Mouse (Mus musculus) heart, embryonic 11.5 days (tissue): ENCODE data around the gene 1700022I11Rik. TPM values are rescaled to one million over a fixed set of nuclear protein-coding genes. Genes with fewer than 3 reads are reported as not detected.

Source experiments
- ATAC-seq: fragments of 200-750 bp; cut with Nextera tagmentation; replicated peaks from 2 replicates; pipeline ENCODE4 v1.8.0; 2017; ENCODE audit warnings: moderate library complexity; ENCODE audit not compliant: insufficient number of reproducible peaks, low FRiP score, low TSS enrichment
- H3K27ac ChIP-seq: fragments of 300-500 bp; sonication (generic); 2 replicates; pipeline ENCODE4 v1.5.1; 2014; ENCODE audit warnings: mild to moderate bottlenecking, low read depth, low read length
- H3K27me3 ChIP-seq: fragments of 300-500 bp; sonication (generic); 2 replicates; pipeline ENCODE4 v1.6.1; 2014; ENCODE audit warnings: mild to moderate bottlenecking, low read length, mixed read lengths; ENCODE audit not compliant: control insufficient read depth, insufficient read depth
- H3K36me3 ChIP-seq: fragments of 300-500 bp; sonication (generic); 2 replicates; pipeline ENCODE4 v1.6.1; 2014; ENCODE audit warnings: mild to moderate bottlenecking, low read length, moderate library complexity, mixed read lengths; ENCODE audit not compliant: control insufficient read depth, insufficient read depth
- H3K4me1 ChIP-seq: fragments of 300-500 bp; sonication (generic); 2 replicates; pipeline ENCODE4 v1.6.1; 2014; ENCODE audit warnings: low read length; ENCODE audit not compliant: control insufficient read depth, insufficient read depth
- H3K4me2 ChIP-seq: fragments of 300-500 bp; sonication (generic); 2 replicates; pipeline ENCODE4 v1.6.1; 2014; ENCODE audit warnings: mild to moderate bottlenecking, moderate library complexity
- H3K4me3 ChIP-seq: fragments of 300-500 bp; sonication (generic); 2 replicates; pipeline ENCODE4 v1.5.1; 2014; ENCODE audit warnings: low read depth, low read length
- H3K9ac ChIP-seq: fragments of 300-500 bp; sonication (generic); 2 replicates; pipeline ENCODE4 v1.6.1; 2014; ENCODE audit warnings: mild to moderate bottlenecking, low read depth, low read length, moderate library complexity
- H3K9me3 ChIP-seq: fragments of 300-500 bp; sonication (generic); replicated peaks from 2 replicates; pipeline ENCODE4 v1.6.1; 2016; ENCODE audit warnings: low read length; ENCODE audit not compliant: control insufficient read depth
- WGBS: fragments of 180-500 bp; shearing (Covaris S2); extraction: QIAGEN DNeasy Blood & Tissue Kit; methylation state at CpG from one replicate; pipeline ENCODE4 v1.1.7; 2014; ENCODE audit not compliant: insufficient replicate concordance; 5-methylcytosine and 5-hydroxymethylcytosine counted together
- polyA plus RNA-seq: library from polyadenylated mRNA; unstranded; fragments of >200 nt; fragmentation: Nextera tagmentation; extraction: Ambion mirVana; gene quantifications from 2 replicates; pipeline ENCODE4 v1.2.1, GENCODE M21; 2014

1700022I11Rik gene
- polyA plus RNA-seq, 1 experiment from 2014 or later = 0.36 TPM

DNA sequence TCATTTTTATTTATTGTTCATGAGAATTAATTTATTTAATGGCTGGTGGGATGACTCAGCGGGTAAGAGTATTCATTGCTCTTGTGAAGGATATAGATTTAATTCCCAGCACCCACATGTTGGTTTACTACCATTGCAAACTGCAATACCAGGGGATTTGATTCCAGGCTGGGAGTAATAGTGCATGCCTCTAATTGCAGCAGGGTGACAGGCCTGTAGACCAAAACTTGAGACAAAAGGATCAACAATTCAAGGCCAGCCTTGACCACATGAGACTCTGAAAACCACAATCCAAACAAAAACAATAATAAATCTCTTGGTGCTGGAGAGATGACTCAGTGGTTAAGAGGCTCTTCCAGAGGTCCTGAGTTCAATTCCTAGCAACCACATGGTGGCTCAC, 42.7 kb downstream of the 1700022I11Rik start:
- no peaks in the 10 kb centered on the region for H3K9me3 ChIP-seq
- H3K4me3 ChIP-seq = no peak overlapping the region
- H3K4me1 ChIP-seq = peaks cover 7% of the 10 kb centered on the region; the same call in 1 of the 2 replicates
- ATAC-seq = no peak
- WGBS = 91% methylated on average over 1 of the region's 1 CpGs
- no peak overlapping the region for H3K4me2 ChIP-seq
- no peak overlapping the region for H3K9ac ChIP-seq
- H3K27ac ChIP-seq = no peak overlapping the region
- H3K36me3 ChIP-seq = no peaks in the 10 kb centered on the region
- no peaks in the 10 kb centered on the region for H3K27me3 ChIP-seq

DNA sequence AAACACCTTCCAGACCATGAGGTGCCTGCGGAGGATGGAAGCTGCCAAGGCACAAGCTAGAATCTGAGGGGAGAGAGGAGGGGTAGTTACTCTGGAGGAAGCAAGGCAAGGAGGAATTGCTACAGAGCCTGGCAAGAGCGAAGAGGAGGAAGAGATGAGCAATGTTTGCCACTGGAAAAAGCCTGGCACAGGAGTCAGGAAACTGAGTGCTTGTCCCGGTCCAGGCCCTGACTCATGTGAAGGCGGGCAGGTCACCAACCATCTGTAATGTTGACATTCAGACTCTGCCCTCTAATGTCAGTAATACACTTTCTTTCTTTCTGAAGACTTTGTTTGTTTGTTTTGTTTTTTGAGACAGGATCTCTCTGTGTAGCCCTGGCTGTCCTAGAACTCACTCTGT, 48.8 kb downstream of the 1700022I11Rik start:
- Histone ChIP-seq H3K4me3 (no peak overlapping the region), H3K27me3 (no peaks in the 10 kb centered on the region), H3K9ac (no peak overlapping the region), H3K9me3 (no peaks in the 10 kb centered on the region), H3K27ac (no peak overlapping the region), H3K4me1 (no peaks in the 10 kb centered on the region), H3K4me2 (no peak overlapping the region), H3K36me3 (peaks cover 21% of the 10 kb centered on the region)
- no peak for ATAC-seq
- WGBS = 87% methylated on average over 4 of the region's 4 CpGs

DNA sequence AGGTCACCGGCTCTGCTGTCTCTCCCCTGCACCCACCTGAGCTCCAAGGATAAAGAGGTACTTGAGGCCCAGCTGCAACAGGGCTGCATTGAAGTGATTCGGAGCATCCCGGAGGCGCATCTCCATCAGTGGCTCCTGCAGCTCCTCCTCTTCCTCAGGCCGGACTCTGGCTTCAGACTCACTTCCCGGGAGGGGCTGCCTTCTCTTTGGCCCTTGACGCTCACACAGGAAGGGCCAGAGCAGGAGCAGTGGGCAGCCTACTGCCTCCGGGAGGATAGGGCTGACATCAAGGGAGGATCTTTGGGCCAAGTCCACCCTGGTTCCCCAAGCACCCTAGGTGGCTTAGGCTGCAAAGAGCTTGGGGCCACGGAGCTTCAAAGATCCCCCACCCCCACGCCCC, 49.8 kb downstream of the 1700022I11Rik start:
- H3K4me3 ChIP-seq = no peak overlapping the region
- H3K36me3 ChIP-seq = peaks cover 24% of the 10 kb centered on the region
- no peaks in the 10 kb centered on the region for H3K4me1 ChIP-seq
- ATAC-seq = no peak
- no peak overlapping the region for H3K4me2 ChIP-seq
- no peaks in the 10 kb centered on the region for H3K9me3 ChIP-seq
- no peak overlapping the region for H3K27ac ChIP-seq
- 92% methylated on average over 10 of the region's 10 CpGs for WGBS
- no peak overlapping the region for H3K9ac ChIP-seq
- H3K27me3 ChIP-seq = no peaks in the 10 kb centered on the region

DNA sequence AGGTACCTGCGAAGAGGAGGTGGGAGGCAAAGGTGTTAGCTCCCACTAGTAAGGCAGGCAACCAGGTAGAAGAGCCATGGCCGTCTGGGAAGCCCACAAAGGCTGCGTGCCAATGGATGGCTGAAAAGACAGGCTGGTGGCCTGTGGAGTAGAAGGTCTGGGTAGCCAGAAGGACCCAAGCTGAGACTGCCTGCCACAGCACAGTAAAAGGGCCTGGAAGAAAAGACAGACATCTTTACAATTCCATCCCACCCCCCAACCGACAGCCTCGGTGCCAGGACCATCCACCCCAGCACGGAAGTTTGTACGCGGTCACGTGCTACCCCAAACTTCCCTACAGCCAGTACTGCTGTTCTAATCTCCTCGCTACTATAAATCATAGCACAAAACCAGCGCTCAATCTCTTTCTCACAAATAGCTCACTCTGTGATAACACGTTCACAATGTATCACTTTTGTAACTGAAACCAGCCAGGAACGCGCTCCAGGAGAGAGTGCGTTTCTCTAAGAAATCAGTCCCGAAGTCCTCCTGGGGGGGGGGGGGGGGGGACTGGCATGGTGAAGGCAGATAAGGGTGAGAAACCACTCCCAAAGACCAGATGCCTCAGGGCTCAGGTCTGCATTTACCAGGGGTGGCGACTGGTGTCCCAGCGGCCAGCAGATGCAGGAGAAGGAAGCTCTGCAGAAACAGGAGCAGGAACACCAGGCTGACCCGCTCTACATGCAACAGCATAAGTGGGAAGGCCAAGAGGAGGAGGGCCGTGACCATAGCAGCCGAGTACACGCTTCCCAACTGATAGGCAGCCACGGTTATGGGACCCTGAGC, 50.4 kb downstream of the 1700022I11Rik start:
- no peak for ATAC-seq
- no peak overlapping the region for H3K4me3 ChIP-seq
- H3K27ac ChIP-seq = no peak overlapping the region
- H3K9ac ChIP-seq = no peak overlapping the region
- H3K27me3 ChIP-seq = no peaks in the 10 kb centered on the region
- 85% methylated on average over 23 of the region's 23 CpGs for WGBS
- H3K4me1 ChIP-seq = peaks cover 3% of the 10 kb centered on the region
- peaks cover 24% of the 10 kb centered on the region for H3K36me3 ChIP-seq
- no peaks in the 10 kb centered on the region for H3K9me3 ChIP-seq
- no peak overlapping the region for H3K4me2 ChIP-seq

DNA sequence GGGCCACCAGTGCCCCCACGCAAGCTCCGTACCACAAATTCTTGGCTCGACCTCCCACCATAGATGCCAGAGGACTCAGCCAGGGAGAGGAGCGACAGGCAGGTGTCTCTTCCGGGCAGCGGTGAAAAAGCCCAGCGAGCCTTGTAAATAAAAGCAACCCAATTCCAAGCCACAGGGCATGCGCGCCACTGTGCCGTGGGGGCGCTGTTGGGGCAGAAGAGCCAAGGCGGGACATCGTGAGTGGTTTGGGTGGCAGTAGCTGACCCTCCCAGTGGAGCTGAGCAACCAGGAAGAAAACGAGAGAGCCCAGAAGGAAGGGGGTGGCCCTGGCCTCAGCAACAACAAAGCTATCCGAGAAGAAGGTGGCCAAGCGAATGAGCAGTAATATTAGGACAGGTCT, 51.5 kb downstream of the 1700022I11Rik start:
- H3K36me3 ChIP-seq = peaks cover 24% of the 10 kb centered on the region
- H3K4me3 ChIP-seq = no peak overlapping the region
- no peaks in the 10 kb centered on the region for H3K27me3 ChIP-seq
- WGBS = 83% methylated on average over 16 of the region's 16 CpGs
- no peak overlapping the region for H3K27ac ChIP-seq
- H3K4me2 ChIP-seq = no peak overlapping the region
- H3K9me3 ChIP-seq = no peaks in the 10 kb centered on the region
- H3K4me1 ChIP-seq = peaks cover 5% of the 10 kb centered on the region
- H3K9ac ChIP-seq = no peak overlapping the region
- no peak for ATAC-seq

DNA sequence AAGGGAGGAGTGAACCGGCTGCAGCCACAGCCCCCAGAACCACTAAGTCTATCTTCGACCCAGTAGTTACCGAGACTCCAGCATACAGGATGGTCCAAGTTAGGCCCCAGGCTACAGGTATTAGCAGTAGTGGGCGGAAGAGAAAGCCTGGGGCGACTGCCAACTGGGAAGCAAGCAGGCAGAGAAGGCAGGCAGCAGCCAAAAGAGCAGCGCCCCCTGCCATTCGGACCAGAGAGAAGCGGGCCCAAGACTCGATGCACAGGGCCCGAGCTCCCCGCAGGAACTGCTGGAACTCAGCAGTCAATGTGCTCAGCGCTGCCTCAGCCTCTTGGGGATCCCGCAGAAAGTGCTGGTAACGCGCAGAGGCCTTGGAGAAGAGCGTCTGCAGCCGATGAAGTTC, 51.9 kb downstream of the 1700022I11Rik start:
- H3K27ac ChIP-seq = no peak overlapping the region
- no peaks in the 10 kb centered on the region for H3K9me3 ChIP-seq
- WGBS = 71% methylated on average over 17 of the region's 17 CpGs
- no peak overlapping the region for H3K9ac ChIP-seq
- H3K4me3 ChIP-seq = no peak overlapping the region
- H3K27me3 ChIP-seq = no peaks in the 10 kb centered on the region
- no peak for ATAC-seq
- peaks cover 24% of the 10 kb centered on the region for H3K36me3 ChIP-seq
- H3K4me1 ChIP-seq = peaks cover 5% of the 10 kb centered on the region
- H3K4me2 ChIP-seq = no peak overlapping the region

DNA sequence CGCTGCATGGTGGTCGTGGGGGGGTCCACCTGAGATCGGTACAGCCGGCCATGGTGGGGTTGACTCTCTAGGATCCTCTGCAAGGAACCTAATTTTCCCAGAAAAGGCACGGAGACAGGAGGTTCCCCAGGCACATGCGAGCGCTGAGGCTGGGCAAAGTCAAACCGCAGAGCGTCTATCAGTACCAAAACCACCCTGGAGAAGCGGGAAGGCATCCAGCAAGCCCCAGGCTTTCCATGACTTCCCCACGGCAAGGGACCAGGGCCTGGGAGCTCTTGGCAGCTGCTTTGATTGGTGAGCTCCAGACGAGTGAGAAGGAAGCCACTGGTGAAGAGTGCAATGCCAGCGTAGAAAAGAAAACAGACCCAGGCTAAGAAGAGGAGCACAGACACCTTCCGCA, 55.3 kb downstream of the 1700022I11Rik start:
- H3K9me3 ChIP-seq = no peaks in the 10 kb centered on the region
- no peak for ATAC-seq
- H3K4me2 ChIP-seq = peak overlapping the region; percentile 86
- 76% methylated on average over 14 of the region's 14 CpGs for WGBS
- H3K4me3 ChIP-seq = peak overlapping the region; percentile 55
- no peaks in the 10 kb centered on the region for H3K27me3 ChIP-seq
- H3K27ac ChIP-seq = peak overlapping the region; percentile 80; the same call in 1 of the 2 replicates
- H3K4me1 ChIP-seq = peaks cover 5% of the 10 kb centered on the region
- peaks cover 35% of the 10 kb centered on the region for H3K36me3 ChIP-seq
- H3K9ac ChIP-seq = peak overlapping the region; percentile 70

DNA sequence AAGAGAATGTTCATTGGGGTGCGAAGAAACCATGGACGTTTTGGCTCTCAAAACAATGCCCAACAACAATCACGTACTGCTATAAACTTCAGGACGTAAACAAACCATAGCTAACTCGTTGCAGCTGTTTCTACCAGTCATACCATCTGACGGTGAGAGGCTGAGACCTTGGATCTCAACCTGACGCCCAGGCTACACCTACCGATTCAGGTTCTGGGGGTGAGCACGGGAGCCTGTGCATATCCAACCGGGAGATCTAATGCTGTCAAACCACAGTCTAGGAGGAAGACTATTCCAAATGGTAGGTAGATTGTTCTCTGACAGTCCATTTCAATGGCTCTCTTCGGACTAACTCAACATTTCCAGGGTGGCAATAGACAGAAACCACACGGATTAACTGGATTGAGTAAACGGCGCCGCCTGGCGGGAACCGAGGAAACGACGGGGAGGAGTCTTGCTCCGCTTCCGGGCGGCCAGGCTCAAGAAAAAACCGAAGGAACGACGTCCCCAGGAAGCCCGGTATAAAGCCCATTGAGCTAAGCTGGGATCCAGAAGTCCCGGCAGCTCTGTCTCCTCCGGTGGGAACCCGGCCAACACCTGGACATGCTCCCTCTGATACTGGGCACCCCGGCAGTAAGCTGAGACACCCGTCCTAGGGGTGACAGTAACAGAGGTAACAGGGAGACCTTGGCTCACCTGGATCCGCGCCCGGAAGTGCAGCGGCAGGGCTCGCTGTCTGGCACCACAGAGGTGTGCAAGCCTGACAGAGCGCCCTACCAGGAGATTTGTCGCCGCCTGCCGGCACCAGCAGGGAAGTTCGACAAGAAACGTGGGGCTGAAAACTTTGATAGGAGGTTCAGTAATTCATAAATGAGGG, 55.9 kb downstream of the 1700022I11Rik start, which contains the start of gene Pigo:
Gene Pigo (minus strand): TSS at position 736 of the 877 bp plus-strand sequence.
- peak; percentile 80 for ATAC-seq
- Histone ChIP-seq H3K4me2 (peak within 1 kb of the TSS; percentile 86), H3K9me3 (no peaks in the 10 kb centered on the region), H3K27ac (peak within 1 kb of the TSS; percentile 80), H3K27me3 (no peaks in the 10 kb centered on the region), H3K9ac (peak within 1 kb of the TSS; percentile 70), H3K36me3 (peaks cover 32% of the 10 kb centered on the region), H3K4me1 (peaks cover 9% of the 10 kb centered on the region), H3K4me3 (peak within 1 kb of the TSS; percentile 55)
- WGBS = 7% methylated on average over 42 of the region's 42 CpGs
